Mouse (Mus musculus): ENCODE results near the gene Zscan10.
A peak's percentile ranks its signal among the peaks of the same experiment; 100 is the strongest.

The Zscan10 gene

GRCm38 (mm10) chr17:23600641-23601622 is at the start of gene Zscan10:
Zscan10 (plus strand) TSS chr17:23600856.
- no peak for DNase-seq (ENCODE audit: low spot score)

GRCm38 (mm10) chr17:23550856-23551255 is 49.8 kb upstream of the Zscan10 start:
- DNase-seq (ENCODE audit: low spot score), result no peak

GRCm38 (mm10) chr17:23551416-23551815 is 49.2 kb upstream of the Zscan10 start:
- DNase-seq (ENCODE audit: low spot score), result no peak

- no peak for DNase-seq (ENCODE audit: low spot score)
Measured at GRCm38 (mm10) chr17:23551963-23552362, 48.7 kb upstream of the Zscan10 start.

- DNase-seq (ENCODE audit: low spot score), result no peak
Measured at GRCm38 (mm10) chr17:23552896-23553633, 47.6 kb upstream of the Zscan10 start.

- DNase-seq (ENCODE audit: low spot score), result no peak
Measured at GRCm38 (mm10) chr17:23553634-23554120, 47.0 kb upstream of the Zscan10 start.

GRCm38 (mm10) chr17:23554321-23554720 is 46.3 kb upstream of the Zscan10 start:
- no peak for DNase-seq (ENCODE audit: low spot score)

- no peak for DNase-seq (ENCODE audit: low spot score)
Measured at GRCm38 (mm10) chr17:23555243-23555916, 45.3 kb upstream of the Zscan10 start.

- DNase-seq (ENCODE audit: low spot score), result peak; percentile 65
Measured at GRCm38 (mm10) chr17:23559767-23560166, 40.9 kb upstream of the Zscan10 start.

- peak; percentile 94 for DNase-seq (ENCODE audit: low spot score)
Measured at GRCm38 (mm10) chr17:23563595-23564367, 36.9 kb upstream of the Zscan10 start, which contains the start of gene Zfp213. Zfp213 (minus strand) TSS chr17:23564238.

GRCm38 (mm10) chr17:23564368-23564715 is 36.3 kb upstream of the Zscan10 start:
- DNase-seq (ENCODE audit: low spot score), result no peak

GRCm38 (mm10) chr17:23566787-23567186 is 33.9 kb upstream of the Zscan10 start:
- no peak for DNase-seq (ENCODE audit: low spot score)

GRCm38 (mm10) chr17:23568370-23568769 is 32.3 kb upstream of the Zscan10 start:
- DNase-seq (ENCODE audit: low spot score), result no peak

- no peak for DNase-seq (ENCODE audit: low spot score)
Measured at GRCm38 (mm10) chr17:23570017-23570416, 30.6 kb upstream of the Zscan10 start.

GRCm38 (mm10) chr17:23571084-23571483 is 29.6 kb upstream of the Zscan10 start:
- DNase-seq (ENCODE audit: low spot score), result no peak

- DNase-seq (ENCODE audit: low spot score), result no peak
Measured at GRCm38 (mm10) chr17:23572059-23572458, 28.6 kb upstream of the Zscan10 start.

GRCm38 (mm10) chr17:23574130-23574529 is 26.5 kb upstream of the Zscan10 start:
- DNase-seq (ENCODE audit: low spot score), result no peak

GRCm38 (mm10) chr17:23575951-23576552 is 24.6 kb upstream of the Zscan10 start:
- no peak for DNase-seq (ENCODE audit: low spot score)

- no peak for DNase-seq (ENCODE audit: low spot score)
Measured at GRCm38 (mm10) chr17:23584786-23585185, 15.9 kb upstream of the Zscan10 start.

GRCm38 (mm10) chr17:23585721-23586491 is 14.8 kb upstream of the Zscan10 start:
- DNase-seq (ENCODE audit: low spot score), result peak; percentile 74
